Mouse (Mus musculus): ENCODE data around the gene Sytl1.

Sytl1 gene

GRCm38 (mm10) chr4:133243538-133243937 lies 19.4 kb downstream of the Sytl1 start:
- peak; percentile 58 for DNase-seq

DNA sequence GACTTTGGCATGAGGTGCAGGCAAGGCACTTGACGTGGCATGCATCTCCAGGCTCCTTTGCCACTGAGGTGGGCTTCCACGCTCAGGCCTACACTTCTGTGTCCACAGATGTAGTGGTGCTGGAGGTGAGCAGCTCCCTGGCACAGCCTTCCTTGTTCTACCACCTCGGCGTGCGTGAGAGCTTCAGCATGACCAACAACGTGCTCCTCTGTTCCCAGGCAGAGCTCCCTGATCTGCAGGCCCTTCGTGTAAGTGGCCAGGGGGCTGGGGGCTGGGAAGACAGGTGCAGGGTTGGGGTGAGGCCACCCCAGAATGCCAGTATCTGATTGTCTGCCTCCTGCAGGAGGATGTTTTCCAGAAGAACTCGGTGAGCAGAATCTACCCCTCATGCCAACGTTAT lies 20.2 kb downstream of the Sytl1 start:
- DNase-seq = no peak

- no peak for DNase-seq
These were observed 21.0 kb downstream of the Sytl1 start for GRCm38 (mm10) chr4:133241910-133242309.

DNA sequence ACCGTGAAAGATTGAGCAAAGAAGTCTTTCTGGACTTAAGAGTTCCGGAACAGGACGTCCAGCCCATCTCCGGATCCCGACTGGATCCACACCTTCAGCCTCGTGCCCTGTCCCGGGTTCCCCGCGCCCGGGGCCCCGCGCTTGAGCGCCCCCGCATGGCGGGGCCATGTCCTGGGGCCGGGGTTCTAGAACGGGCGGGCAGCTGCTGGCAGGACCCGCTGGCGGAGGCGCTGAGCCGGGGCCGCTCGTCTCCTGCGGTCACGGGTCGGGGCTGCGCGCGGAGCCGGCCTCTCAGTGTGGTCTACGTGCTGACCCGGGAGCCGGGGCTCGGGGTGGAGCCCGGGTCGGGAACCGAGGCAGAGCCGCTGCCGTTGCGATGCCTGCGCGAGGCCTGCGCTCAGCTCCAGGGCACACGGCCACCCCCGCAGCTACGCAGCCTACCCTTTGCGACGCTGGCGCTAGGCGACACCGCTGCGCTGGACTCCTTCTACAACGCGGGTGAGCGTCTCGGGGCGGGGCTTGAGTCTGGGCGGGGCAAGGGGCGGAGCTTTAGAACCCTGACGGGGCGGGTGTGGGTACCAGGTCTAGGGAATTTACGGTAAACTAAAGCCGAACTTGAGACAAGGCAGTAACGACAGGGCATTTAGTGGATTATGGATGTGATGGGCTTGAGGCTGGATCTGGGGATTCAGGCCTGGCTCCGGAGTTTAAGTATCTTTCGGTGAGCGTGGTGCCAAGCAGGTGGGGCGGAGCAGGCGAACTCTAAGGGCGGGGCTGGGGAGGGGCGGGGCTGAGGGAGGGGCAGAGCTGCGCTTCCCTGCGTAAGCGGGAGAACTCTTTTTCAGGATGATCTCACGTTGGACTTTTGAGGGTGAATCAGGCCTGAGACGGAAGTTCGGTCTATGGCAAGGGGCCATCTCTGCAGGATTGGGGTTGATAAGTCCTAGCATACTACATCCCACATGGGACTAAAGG lies 21.7 kb downstream of the Sytl1 start:
- DNase-seq = peak; percentile 95

DNA sequence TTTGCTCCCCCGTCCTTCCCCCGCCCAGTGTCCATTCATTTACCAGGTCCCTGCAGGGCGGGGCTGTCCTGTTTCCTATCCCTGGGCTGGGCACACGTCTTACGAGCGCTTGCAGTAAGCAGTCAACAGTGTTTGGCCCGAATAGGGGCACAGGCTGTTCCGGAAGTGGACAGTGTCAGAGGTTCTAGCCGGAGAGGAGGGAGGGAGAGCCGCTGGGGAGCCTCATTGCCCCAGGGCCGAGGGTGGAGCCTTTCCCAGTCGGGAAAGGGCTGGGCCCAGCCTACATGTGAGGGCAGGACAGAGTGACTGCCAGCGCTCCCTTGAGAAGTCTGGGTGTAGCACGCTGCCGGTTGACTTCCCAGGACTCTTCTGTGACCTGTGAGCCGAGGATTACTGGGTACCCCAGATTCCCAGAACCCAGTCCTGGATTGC lies 22.4 kb downstream of the Sytl1 start, which contains the start of gene Map3k6:
Map3k6 (plus strand) TSS at position 329 of the 432 bp plus-strand sequence.
- DNase-seq = peak; percentile 96

GRCm38 (mm10) chr4:133237911-133238310 lies 25.0 kb downstream of the Sytl1 start:
- peak; percentile 30 for DNase-seq

DNA sequence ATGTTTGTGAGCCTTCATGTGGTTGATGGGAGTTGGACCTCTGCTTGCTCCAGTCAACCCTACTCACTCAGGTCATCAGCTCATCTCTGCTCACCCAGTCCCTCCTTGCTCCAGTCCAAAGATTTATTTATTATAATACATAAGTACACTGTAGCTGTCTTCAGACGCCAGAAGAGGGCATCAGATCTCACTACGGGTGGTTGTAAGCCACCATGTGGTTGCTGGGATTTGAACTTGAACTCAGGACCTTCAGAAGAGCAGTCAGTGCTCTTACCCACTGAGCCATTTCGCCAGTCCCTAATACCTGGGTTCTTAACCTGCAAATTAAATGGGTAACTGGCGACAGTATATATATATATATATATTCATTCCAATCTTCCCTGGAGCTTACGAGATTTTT lies 27.5 kb downstream of the Sytl1 start:
- DNase-seq = no peak

DNA sequence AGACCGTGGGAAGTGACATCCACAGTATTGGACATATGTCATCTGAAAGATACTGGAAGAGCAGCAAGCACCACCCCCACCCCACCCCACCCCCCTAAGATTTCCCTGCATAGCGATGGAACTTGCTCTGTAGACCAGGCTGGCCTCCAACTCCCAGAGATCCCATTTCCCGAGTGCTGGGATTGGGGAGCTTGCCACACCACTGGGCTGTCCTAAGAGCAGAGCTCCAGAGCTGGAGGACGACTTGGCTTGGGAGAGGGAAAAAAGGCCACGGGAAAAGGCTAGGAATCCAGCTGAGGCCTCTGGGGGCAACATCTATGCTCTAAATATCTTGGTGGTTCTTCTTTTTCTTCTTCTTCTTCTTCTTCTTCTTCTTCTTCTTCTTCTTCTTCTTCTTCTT lies 28.1 kb downstream of the Sytl1 start:
- no peak for DNase-seq

- DNase-seq = peak; percentile 83
These were observed 29.5 kb downstream of the Sytl1 start for GRCm38 (mm10) chr4:133233285-133233976.

DNA sequence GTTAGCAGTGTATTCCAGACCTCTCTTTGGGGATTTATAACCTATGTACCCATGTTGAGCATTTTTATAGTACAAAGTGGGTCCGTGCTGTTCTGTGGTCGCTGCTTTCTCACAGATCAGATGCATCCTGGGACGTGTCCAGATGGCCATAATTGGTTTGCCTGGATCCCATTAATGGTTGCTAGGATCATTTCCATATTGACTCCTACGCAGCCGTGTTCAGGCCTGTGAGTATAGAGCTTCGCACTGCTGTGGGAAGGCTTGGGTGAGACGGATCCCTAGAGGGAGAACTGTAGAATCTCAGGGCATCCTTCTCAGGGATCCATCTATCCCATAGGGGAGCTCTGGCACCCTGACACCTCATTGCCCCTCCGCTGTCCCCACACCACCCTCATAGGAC lies 33.3 kb downstream of the Sytl1 start:
- no peak for DNase-seq

- no peak for DNase-seq
These were observed 35.3 kb downstream of the Sytl1 start for GRCm38 (mm10) chr4:133227636-133228035.

DNA sequence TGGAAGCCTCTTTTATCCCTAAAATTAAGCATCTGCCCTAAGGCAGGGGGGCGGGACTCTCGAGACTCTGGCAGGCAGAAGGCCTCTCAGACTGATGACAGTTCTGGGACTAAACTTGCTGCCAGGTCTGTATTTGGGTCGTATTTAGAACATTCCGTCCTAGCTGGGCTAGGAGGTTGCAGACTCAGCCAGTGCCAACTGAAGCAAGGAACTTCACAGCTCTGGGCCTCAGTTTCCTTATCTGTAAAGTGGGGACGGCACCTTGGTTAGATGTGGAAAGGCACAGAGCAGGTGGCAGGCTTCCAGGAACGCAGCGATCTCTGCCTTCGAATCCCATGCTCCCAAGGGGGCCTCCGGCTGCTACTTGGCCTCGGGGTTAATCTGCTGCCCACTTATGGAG lies 36.8 kb downstream of the Sytl1 start:
- peak; percentile 68 for DNase-seq

DNA sequence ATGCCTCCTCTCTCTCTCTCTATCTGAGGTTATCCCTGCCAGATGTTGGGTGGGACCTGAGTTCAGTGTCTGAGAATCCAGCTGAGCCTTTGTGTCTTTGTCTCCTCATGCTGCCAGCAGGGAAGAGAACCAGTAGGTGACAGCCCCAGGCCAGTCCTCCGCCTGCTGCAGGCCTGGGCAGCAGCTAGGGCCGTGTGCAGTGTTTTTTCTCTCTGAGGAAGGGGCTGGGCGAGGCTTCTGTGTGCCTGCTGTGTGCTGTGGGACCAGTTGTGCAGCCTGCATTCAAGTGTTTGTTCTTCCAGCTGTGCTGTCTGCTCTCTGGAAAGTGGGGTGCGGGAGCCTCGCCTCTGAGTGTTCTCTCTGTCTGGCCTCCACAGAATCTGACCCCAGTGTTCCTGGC lies 39.0 kb downstream of the Sytl1 start:
- DNase-seq = no peak

DNA sequence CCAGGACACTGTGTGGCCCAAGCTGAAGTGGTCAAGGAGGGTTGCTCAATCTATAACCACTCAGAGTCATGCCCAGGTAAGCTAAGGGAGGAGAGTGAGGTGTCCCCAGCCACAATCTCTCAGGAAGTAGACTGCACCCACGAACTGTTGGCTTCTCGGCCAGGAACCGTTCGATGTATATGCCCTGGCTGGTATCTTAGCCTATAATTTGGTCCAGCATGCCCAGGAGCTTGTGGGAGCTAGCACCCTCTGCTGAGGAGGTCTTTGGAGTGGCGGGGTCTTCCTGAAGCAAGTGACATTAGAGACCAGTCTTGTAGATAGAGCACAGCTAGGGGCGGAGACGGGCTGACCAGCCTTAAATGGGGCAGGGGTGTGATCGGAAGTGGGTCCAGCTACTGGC lies 41.2 kb downstream of the Sytl1 start:
- no peak for DNase-seq

DNA sequence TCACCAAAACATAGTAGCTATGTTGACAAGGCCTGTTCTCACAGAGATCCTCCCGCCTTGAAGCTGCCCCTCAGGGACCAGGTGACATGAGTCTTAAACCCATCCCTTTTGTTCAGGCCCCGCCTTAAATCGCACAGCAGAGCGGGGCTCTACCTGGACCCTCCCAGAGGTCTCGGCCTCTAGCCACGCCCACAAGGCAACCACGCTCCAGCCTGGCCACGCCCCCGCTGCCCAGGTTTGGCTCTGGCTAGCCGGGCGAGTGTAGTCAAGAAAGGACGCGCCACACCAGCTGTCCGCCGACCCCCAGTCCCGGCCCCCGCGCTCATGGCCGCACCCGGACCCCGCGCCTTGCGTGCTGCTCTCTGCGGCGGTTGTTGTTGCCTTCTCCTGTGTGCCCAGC lies 42.3 kb downstream of the Sytl1 start:
- DNase-seq = peak; percentile 76

GRCm38 (mm10) chr4:133218745-133219144 lies 44.2 kb downstream of the Sytl1 start:
- DNase-seq = no peak

- peak; percentile 78 for DNase-seq
These were observed 45.3 kb downstream of the Sytl1 start for GRCm38 (mm10) chr4:133217641-133218040.

GRCm38 (mm10) chr4:133213661-133214060 lies 49.3 kb downstream of the Sytl1 start:
- DNase-seq = no peak

- DNase-seq = peak; percentile 74
These were observed 49.7 kb downstream of the Sytl1 start for GRCm38 (mm10) chr4:133213268-133213590.

- peak; percentile 88 for DNase-seq
These were observed 50.2 kb downstream of the Sytl1 start for GRCm38 (mm10) chr4:133212562-133213267.

GRCm38 (mm10) chr4:133211751-133212561 lies 51.0 kb downstream of the Sytl1 start, which contains the start of the genes Cd164l2 and Gpr3:
Gene Cd164l2 (plus strand): TSS chr4:133212131.
Gene Gpr3 (minus strand): TSS chr4:133212536.
- DNase-seq = no peak

- no peak for DNase-seq
These were observed 52.0 kb downstream of the Sytl1 start for GRCm38 (mm10) chr4:133210788-133211390.
